Mouse (Mus musculus): ENCODE data around the gene Adap1. TPM values are rescaled to one million over a fixed set of nuclear protein-coding genes. Genes with fewer than 3 reads are reported as not detected.
A peak's percentile ranks its signal among the peaks of the same experiment; 100 is the strongest.

Adap1 gene
- polyA plus RNA-seq, 1 experiment from 2014 or later: 0.69 TPM

DNA sequence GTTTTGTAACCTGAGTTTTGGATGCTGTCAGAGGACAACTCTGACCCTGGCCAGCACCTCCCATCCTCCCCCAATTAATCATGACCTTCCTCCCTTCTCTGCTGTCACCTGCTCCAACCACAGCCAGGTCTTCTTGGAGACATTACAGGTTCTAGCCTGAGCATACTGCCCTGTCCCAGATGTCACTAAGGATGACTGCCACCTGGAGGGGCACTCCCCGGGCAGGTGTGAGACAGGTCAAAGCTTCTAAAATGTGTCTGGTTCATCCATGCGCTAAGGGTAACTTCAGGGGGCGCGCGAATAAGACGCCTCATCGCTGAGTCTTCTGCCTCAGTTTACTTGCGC is 73.7 kb downstream of the Adap1 start:
- H3K4me3 ChIP-seq (ENCODE audit: low read depth, low read length): peak overlapping the region; percentile 58
- H3K9me3 ChIP-seq (ENCODE audit: control insufficient read depth, low read length): no peaks in the 10 kb centered on the region
- peak overlapping the region; percentile 92 for H3K4me2 ChIP-seq (ENCODE audit: low read depth, severe bottlenecking)
- WGBS: under 1% methylated on average over 8 of the region's 8 CpGs
- H3K9ac ChIP-seq (ENCODE audit: low read length): peak overlapping the region; percentile 66
- H3K36me3 ChIP-seq (ENCODE audit: control insufficient read depth, insufficient read depth, low read length): peaks cover 11% of the 10 kb centered on the region; the same call in 1 of the 2 replicates
- no peaks in the 10 kb centered on the region for H3K27me3 ChIP-seq (ENCODE audit: control insufficient read depth, insufficient read depth, low read length)
- no peak for DNase-seq (ENCODE audit: low spot score)
- H3K4me1 ChIP-seq (ENCODE audit: control insufficient read depth, insufficient read depth, low read length): peaks cover 10% of the 10 kb centered on the region
- H3K27ac ChIP-seq (replicated peaks; ENCODE audit: low read depth, low read length): no peak overlapping the region
- peak; percentile 53 for ATAC-seq (ENCODE audit: insufficient number of reproducible peaks, low FRiP score, low TSS enrichment, low read depth)

DNA sequence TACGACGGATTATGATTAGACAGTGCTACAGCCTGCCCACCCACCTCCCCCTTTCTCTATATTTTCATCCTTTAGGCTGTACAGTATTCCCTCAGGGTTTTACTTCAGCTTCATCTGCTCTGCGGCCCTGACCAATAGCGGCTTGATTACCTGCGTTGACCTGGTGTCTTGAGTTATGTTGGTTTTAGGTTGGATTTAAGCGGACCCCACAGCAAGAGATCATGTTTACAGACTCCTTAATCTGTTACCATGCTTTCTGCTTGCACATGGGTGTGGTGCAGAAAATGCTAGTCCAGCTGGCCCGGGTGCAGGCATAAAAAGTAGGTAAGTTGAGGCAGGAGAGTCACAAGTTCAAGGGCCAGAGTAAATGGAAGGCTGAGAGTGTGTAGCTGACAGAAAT is 74.1 kb downstream of the Adap1 start:
- Histone ChIP-seq H3K9ac (ENCODE audit: low read length) (peak overlapping the region; percentile 66; the same call in 1 of the 2 replicates), H3K9me3 (ENCODE audit: control insufficient read depth, low read length) (no peaks in the 10 kb centered on the region), H3K4me1 (ENCODE audit: control insufficient read depth, insufficient read depth, low read length) (peaks cover 10% of the 10 kb centered on the region), H3K27me3 (ENCODE audit: control insufficient read depth, insufficient read depth, low read length) (no peaks in the 10 kb centered on the region), H3K4me3 (ENCODE audit: low read depth, low read length) (peak overlapping the region; percentile 58; the same call in 1 of the 2 replicates), H3K36me3 (ENCODE audit: control insufficient read depth, insufficient read depth, low read length) (peaks cover 11% of the 10 kb centered on the region; the same call in 1 of the 2 replicates), H3K27ac (replicated peaks; ENCODE audit: low read depth, low read length) (no peak overlapping the region), H3K4me2 (ENCODE audit: low read depth, severe bottlenecking) (peak overlapping the region; percentile 92; the same call in 1 of the 2 replicates)
- no peak for DNase-seq (ENCODE audit: low spot score)
- WGBS: 84% methylated on average over 7 of the region's 7 CpGs
- ATAC-seq (ENCODE audit: insufficient number of reproducible peaks, low FRiP score, low TSS enrichment, low read depth): no peak

DNA sequence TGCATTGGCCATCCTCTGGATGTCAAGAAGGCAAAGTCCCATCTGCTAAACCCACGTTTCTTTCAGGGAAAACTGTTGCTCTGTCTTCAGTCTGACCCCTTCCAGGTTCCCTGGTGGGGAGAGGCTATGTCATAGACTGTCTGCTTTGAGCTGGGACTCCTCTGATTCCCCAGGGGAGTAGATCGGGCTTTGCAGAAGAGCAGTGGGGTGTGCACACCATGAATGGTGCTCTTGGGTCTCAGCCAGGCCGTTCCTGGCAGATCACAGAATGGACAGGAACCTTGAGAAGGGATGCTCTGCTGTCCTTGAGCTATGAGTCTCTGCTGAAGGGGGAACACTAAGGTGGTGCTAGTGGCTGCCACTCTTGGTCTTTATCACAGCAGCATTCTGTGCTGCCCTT is 76.6 kb downstream of the Adap1 start:
- Histone ChIP-seq H3K36me3 (ENCODE audit: control insufficient read depth, insufficient read depth, low read length) (peaks cover 11% of the 10 kb centered on the region; the same call in 1 of the 2 replicates), H3K9ac (ENCODE audit: low read length) (no peak overlapping the region), H3K4me3 (ENCODE audit: low read depth, low read length) (no peak overlapping the region), H3K4me1 (ENCODE audit: control insufficient read depth, insufficient read depth, low read length) (peaks cover 6% of the 10 kb centered on the region), H3K27ac (replicated peaks; ENCODE audit: low read depth, low read length) (no peak overlapping the region), H3K4me2 (ENCODE audit: low read depth, severe bottlenecking) (no peak overlapping the region), H3K9me3 (ENCODE audit: control insufficient read depth, low read length) (no peaks in the 10 kb centered on the region), H3K27me3 (ENCODE audit: control insufficient read depth, insufficient read depth, low read length) (no peaks in the 10 kb centered on the region)
- WGBS: 78% methylated on average over 3 of the region's 3 CpGs
- DNase-seq (ENCODE audit: low spot score): no peak
- ATAC-seq (ENCODE audit: insufficient number of reproducible peaks, low FRiP score, low TSS enrichment, low read depth): no peak

DNA sequence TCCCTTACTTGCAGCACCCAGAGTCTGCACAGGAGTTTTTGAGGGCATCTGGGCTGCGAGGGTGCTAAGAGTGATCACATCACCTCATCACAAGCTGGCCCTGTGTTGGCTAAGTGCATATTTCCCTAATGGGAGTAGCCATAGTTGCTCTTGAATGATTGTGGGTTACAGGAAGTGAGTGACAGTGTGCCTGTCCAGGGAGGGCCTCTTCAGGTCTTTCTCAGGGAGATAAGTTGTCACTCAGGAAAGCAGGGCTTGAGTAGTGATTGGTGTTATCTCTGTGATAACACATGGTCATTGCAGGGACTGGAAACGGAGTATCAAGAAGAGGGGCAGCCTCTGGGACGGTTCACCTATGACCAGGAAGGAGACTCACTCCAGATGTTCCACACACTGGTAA is 77.7 kb downstream of the Adap1 start:
- Histone ChIP-seq H3K27ac (replicated peaks; ENCODE audit: low read depth, low read length) (no peak overlapping the region), H3K9ac (ENCODE audit: low read length) (no peak overlapping the region), H3K27me3 (ENCODE audit: control insufficient read depth, insufficient read depth, low read length) (no peaks in the 10 kb centered on the region), H3K4me2 (ENCODE audit: low read depth, severe bottlenecking) (no peak overlapping the region), H3K4me1 (ENCODE audit: control insufficient read depth, insufficient read depth, low read length) (no peaks in the 10 kb centered on the region), H3K9me3 (ENCODE audit: control insufficient read depth, low read length) (no peaks in the 10 kb centered on the region), H3K36me3 (ENCODE audit: control insufficient read depth, insufficient read depth, low read length) (peaks cover 11% of the 10 kb centered on the region; the same call in 1 of the 2 replicates), H3K4me3 (ENCODE audit: low read depth, low read length) (no peak overlapping the region)
- WGBS: 88% methylated on average over 3 of the region's 3 CpGs
- DNase-seq (ENCODE audit: low spot score): no peak
- no peak for ATAC-seq (ENCODE audit: insufficient number of reproducible peaks, low FRiP score, low TSS enrichment, low read depth)

DNA sequence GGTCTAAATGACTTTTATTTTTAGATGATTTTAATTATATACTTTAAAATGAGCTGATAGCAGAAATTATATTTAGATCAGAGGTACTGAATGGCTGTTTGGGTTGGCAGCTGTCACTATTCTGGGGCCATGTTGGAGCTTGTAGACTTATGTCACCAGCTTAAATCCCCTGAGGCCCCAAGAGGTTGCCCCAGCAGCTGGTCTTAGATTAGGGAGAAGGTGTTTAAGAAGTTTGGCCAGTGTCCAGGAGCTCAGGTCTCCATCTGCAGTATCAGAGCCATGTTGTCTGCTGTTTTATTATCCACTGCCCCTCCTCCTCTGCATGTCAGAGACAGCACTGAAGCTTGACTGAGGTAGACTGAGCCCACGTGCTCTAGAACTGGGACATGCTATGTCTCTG is 82.0 kb downstream of the Adap1 start:
- WGBS: 81% methylated on average over 1 of the region's 1 CpGs
- DNase-seq (ENCODE audit: low spot score): no peak
- Histone ChIP-seq H3K9ac (ENCODE audit: low read length) (no peak overlapping the region), H3K27ac (replicated peaks; ENCODE audit: low read depth, low read length) (no peak overlapping the region), H3K4me1 (ENCODE audit: control insufficient read depth, insufficient read depth, low read length) (no peaks in the 10 kb centered on the region), H3K9me3 (ENCODE audit: control insufficient read depth, low read length) (no peaks in the 10 kb centered on the region), H3K27me3 (ENCODE audit: control insufficient read depth, insufficient read depth, low read length) (no peaks in the 10 kb centered on the region), H3K4me2 (ENCODE audit: low read depth, severe bottlenecking) (no peak overlapping the region), H3K4me3 (ENCODE audit: low read depth, low read length) (no peak overlapping the region), H3K36me3 (ENCODE audit: control insufficient read depth, insufficient read depth, low read length) (peaks cover 22% of the 10 kb centered on the region)
- ATAC-seq (ENCODE audit: insufficient number of reproducible peaks, low FRiP score, low TSS enrichment, low read depth): no peak

DNA sequence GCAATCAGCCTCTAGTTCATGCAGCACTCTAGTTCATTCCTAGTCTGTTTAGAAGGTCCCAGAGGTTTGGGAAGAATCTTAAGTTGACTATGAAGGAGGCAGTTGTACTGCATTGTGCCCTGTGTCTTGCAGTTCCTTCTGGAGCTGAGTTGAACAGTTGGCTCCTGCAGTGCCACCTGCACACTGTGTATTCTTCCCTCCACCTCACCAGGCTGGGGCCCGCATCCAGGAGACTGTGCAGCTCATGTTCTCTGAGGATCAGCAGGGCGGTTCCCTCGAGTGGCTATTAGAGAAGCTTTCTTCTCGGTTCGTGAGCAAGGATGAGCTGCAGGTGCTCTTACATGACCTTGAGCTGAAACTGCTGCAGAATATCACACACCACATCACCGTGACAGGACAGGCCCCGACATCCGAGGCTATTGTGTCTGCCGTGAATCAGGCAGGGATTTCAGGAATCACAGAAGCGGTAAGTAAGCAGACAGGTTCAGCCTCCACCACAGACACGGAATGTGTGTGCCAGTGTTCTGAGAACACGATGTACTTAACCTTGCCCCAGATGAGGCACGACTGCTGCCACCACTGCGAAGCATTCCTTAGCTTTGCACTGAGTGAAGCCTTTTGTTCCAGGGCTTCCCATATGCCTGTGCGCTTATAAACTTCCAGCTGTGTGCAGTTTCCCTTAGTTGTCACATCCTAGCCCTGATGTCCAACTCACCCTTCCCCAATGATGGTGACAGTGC is 84.2 kb downstream of the Adap1 start:
- no peak overlapping the region for H3K27ac ChIP-seq (replicated peaks; ENCODE audit: low read depth, low read length)
- H3K4me3 ChIP-seq (ENCODE audit: low read depth, low read length): no peak overlapping the region
- ATAC-seq (ENCODE audit: insufficient number of reproducible peaks, low FRiP score, low TSS enrichment, low read depth) (no peak), DNase-seq (ENCODE audit: low spot score) (no peak)
- peaks cover 18% of the 10 kb centered on the region for H3K36me3 ChIP-seq (ENCODE audit: control insufficient read depth, insufficient read depth, low read length)
- no peaks in the 10 kb centered on the region for H3K27me3 ChIP-seq (ENCODE audit: control insufficient read depth, insufficient read depth, low read length)
- whole genome bisulfite sequencing: 92% methylated on average over 15 of the region's 15 CpGs
- H3K9me3 ChIP-seq (ENCODE audit: control insufficient read depth, low read length): no peaks in the 10 kb centered on the region
- no peaks in the 10 kb centered on the region for H3K4me1 ChIP-seq (ENCODE audit: control insufficient read depth, insufficient read depth, low read length)
- no peak overlapping the region for H3K9ac ChIP-seq (ENCODE audit: low read length)
- no peak overlapping the region for H3K4me2 ChIP-seq (ENCODE audit: low read depth, severe bottlenecking)

DNA sequence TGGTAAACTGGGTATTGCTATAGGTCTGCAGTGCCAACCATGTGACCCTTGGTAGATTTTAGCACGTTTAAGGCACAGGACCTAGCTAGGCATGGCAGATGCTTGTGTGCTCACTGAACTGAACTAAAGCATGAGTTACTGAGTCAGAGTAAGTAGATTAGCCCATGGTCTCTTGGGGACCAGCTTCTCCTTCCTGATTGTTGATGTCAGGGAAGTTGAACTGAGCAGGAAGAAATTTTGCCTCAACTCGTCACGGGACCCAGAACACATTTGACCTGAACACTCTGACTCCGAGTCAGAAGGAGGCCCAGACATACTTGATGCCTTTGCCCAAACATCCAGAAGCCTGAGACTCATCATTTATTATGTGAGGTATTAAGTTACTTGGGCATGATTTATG is 88.0 kb downstream of the Adap1 start:
- no peaks in the 10 kb centered on the region for H3K4me1 ChIP-seq (ENCODE audit: control insufficient read depth, insufficient read depth, low read length)
- 83% methylated on average over 4 of the region's 4 CpGs for WGBS
- DNase-seq (ENCODE audit: low spot score) (no peak), ATAC-seq (ENCODE audit: insufficient number of reproducible peaks, low FRiP score, low TSS enrichment, low read depth) (no peak)
- peaks cover 28% of the 10 kb centered on the region for H3K36me3 ChIP-seq (ENCODE audit: control insufficient read depth, insufficient read depth, low read length)
- H3K4me2 ChIP-seq (ENCODE audit: low read depth, severe bottlenecking): no peak overlapping the region
- no peak overlapping the region for H3K9ac ChIP-seq (ENCODE audit: low read length)
- H3K9me3 ChIP-seq (ENCODE audit: control insufficient read depth, low read length): no peaks in the 10 kb centered on the region
- H3K4me3 ChIP-seq (ENCODE audit: low read depth, low read length): no peak overlapping the region
- H3K27me3 ChIP-seq (ENCODE audit: control insufficient read depth, insufficient read depth, low read length): no peaks in the 10 kb centered on the region
- H3K27ac ChIP-seq (replicated peaks; ENCODE audit: low read depth, low read length): no peak overlapping the region

DNA sequence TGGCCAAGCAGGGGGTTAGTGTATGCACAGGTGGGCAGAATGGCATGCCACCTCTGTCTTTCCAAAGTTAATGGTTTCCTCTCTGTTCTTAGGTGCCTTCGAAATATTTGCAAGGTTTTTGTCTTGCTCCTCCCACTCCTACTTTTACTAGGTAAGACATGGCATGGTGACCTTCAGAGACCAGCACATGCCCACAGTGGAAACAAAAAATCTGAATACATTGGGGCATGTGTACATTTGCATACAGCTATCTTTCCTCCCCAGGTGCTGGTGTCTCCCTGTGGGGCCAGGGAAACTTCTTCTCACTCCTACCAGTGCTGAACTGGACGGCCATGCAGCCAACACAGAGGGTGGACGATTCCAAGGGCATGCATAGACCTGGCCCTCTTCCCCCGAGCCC is 91.0 kb downstream of the Adap1 start:
- DNase-seq (ENCODE audit: low spot score) (no peak), ATAC-seq (ENCODE audit: insufficient number of reproducible peaks, low FRiP score, low TSS enrichment, low read depth) (no peak)
- peaks cover 23% of the 10 kb centered on the region for H3K36me3 ChIP-seq (ENCODE audit: control insufficient read depth, insufficient read depth, low read length)
- no peak overlapping the region for H3K4me2 ChIP-seq (ENCODE audit: low read depth, severe bottlenecking)
- H3K27ac ChIP-seq (replicated peaks; ENCODE audit: low read depth, low read length): no peak overlapping the region
- H3K9me3 ChIP-seq (ENCODE audit: control insufficient read depth, low read length): no peaks in the 10 kb centered on the region
- 88% methylated on average over 4 of the region's 4 CpGs for WGBS
- no peaks in the 10 kb centered on the region for H3K4me1 ChIP-seq (ENCODE audit: control insufficient read depth, insufficient read depth, low read length)
- H3K4me3 ChIP-seq (ENCODE audit: low read depth, low read length): no peak overlapping the region
- H3K27me3 ChIP-seq (ENCODE audit: control insufficient read depth, insufficient read depth, low read length): no peaks in the 10 kb centered on the region
- H3K9ac ChIP-seq (ENCODE audit: low read length): no peak overlapping the region

DNA sequence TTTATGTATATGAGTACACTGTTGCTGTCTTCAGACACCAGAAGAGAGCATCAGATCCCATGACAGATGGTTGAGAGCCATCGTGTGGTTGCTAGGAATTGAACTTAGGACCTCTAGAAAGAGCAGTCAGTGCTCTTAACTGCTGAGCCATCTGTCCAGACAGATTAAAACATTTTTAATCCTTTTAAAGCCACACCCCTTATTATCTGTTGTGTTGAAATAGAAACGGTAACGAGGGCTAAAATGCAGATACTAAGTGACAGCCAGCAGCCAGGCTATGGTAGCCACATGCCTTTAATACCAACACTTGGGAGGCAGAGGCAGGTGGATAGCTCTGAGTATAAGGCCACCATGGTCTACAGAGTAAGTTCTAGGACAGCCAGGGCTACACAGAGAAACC is 93.3 kb downstream of the Adap1 start:
- Histone ChIP-seq H3K9ac (ENCODE audit: low read length) (no peak overlapping the region), H3K4me1 (ENCODE audit: control insufficient read depth, insufficient read depth, low read length) (no peaks in the 10 kb centered on the region), H3K36me3 (ENCODE audit: control insufficient read depth, insufficient read depth, low read length) (peaks cover 20% of the 10 kb centered on the region), H3K9me3 (ENCODE audit: control insufficient read depth, low read length) (no peaks in the 10 kb centered on the region), H3K4me3 (ENCODE audit: low read depth, low read length) (no peak overlapping the region), H3K4me2 (ENCODE audit: low read depth, severe bottlenecking) (no peak overlapping the region), H3K27ac (replicated peaks; ENCODE audit: low read depth, low read length) (no peak overlapping the region), H3K27me3 (ENCODE audit: control insufficient read depth, insufficient read depth, low read length) (no peaks in the 10 kb centered on the region)
- DNase-seq (ENCODE audit: low spot score) (no peak), ATAC-seq (ENCODE audit: insufficient number of reproducible peaks, low FRiP score, low TSS enrichment, low read depth) (no peak)
- 92% methylated on average over 3 of the region's 3 CpGs for WGBS
